Mouse (Mus musculus): ENCODE results near the gene Hrk. TPM values are rescaled to one million over a fixed set of nuclear protein-coding genes. Genes with fewer than 3 reads are reported as not detected.

Hrk gene
- polyA plus RNA-seq, 1 experiment from 2014 or later, result 0.04 TPM

DNA sequence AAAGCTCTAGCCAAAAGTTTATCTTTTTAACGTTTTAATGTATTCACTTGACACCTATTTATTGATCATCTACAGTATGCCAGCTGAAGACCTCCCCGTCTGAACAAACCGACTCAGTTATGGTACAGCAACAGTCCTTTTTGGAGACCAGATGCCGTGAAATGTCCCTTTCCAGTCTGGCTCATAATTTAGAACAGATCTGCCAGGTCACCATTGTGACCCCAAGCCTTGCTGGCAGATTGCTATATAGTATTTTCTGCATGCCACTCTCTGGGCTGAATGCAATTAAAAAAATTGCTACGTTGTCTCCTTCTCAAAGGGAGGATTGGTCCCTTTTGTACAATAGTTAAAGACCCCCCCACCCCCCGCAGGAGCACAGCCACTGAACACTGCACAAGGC lies 23.9 kb downstream of the Hrk start:
- H3K36me3 ChIP-seq, result 0 out of 2 replicates have a peak, but pooled peaks cover 3% of the 10 kb centered on the region
- H3K9me3 ChIP-seq, result no peaks in the 10 kb centered on the region
- H3K4me1 ChIP-seq, result 0 out of 2 replicates have a peak, but pooled peaks cover 5% of the 10 kb centered on the region
- H3K4me2 ChIP-seq, result no peak overlapping the region
- no peak overlapping the region for H3K4me3 ChIP-seq
- H3K27ac ChIP-seq, result no peak overlapping the region
- peaks cover 18% of the 10 kb centered on the region for H3K27me3 ChIP-seq
- 38% methylated on average over 6 of the region's 6 CpGs for WGBS
- ATAC-seq (ENCODE audit: insufficient number of reproducible peaks, low FRiP score, low TSS enrichment, low read depth), result no peak
- H3K9ac ChIP-seq, result no peak overlapping the region

DNA sequence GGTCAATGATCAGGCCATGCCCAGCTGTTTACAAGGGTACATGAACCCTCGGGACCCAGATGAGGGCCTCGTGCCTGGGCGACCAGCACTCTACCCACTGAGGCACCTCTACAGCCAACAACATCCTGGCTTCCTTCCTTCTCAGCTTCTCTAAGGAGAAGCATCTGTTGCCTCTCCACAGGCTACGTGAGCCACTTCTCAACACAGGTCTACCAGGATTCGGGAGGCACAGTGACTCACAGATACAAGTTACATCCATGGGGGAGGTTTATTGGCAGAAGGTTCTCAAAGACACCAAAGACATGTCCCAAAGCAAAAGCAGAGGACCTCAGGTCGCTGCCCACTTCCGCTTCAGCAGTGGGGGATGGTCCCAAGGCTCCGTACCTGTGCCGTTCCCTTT lies 26.0 kb downstream of the Hrk start:
- Histone ChIP-seq H3K36me3 (0 out of 2 replicates have a peak, but pooled peaks cover 3% of the 10 kb centered on the region), H3K27me3 (peaks cover 21% of the 10 kb centered on the region), H3K27ac (no peak overlapping the region), H3K4me2 (no peak overlapping the region), H3K9me3 (no peaks in the 10 kb centered on the region), H3K9ac (no peak overlapping the region), H3K4me3 (no peak overlapping the region), H3K4me1 (0 out of 2 replicates have a peak, but pooled peaks cover 5% of the 10 kb centered on the region)
- ATAC-seq (ENCODE audit: insufficient number of reproducible peaks, low FRiP score, low TSS enrichment, low read depth), result no peak
- WGBS, result 69% methylated on average over 9 of the region's 9 CpGs

DNA sequence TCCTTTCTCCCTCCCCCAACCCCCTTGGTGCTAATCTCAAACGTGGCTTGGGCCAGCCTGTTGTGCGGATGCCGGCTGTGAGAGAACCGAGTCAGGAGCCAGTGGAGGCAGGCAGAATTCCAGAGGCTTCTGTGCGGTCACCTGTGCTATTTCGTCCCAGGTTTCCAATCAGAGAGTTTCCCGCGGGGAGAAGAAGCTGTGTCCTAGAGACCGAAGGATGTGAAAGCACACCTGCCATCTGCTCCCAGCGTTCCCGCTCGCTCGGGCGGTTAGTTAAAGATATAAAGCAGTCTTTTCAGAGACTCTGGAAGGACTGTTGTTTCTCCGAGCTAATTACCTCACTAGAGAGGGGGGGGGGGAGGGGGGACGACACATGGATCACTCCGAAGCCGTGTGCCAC lies 27.8 kb downstream of the Hrk start:
- H3K36me3 ChIP-seq, result 0 out of 2 replicates have a peak, but pooled peaks cover 3% of the 10 kb centered on the region
- peaks cover 21% of the 10 kb centered on the region for H3K27me3 ChIP-seq
- H3K9ac ChIP-seq, result no peak overlapping the region
- H3K4me1 ChIP-seq, result no peaks in the 10 kb centered on the region
- no peak for ATAC-seq (ENCODE audit: insufficient number of reproducible peaks, low FRiP score, low TSS enrichment, low read depth)
- H3K4me2 ChIP-seq, result no peak overlapping the region
- no peaks in the 10 kb centered on the region for H3K9me3 ChIP-seq
- H3K4me3 ChIP-seq, result no peak overlapping the region
- no peak overlapping the region for H3K27ac ChIP-seq
- 24% methylated on average over 18 of the region's 18 CpGs for WGBS

DNA sequence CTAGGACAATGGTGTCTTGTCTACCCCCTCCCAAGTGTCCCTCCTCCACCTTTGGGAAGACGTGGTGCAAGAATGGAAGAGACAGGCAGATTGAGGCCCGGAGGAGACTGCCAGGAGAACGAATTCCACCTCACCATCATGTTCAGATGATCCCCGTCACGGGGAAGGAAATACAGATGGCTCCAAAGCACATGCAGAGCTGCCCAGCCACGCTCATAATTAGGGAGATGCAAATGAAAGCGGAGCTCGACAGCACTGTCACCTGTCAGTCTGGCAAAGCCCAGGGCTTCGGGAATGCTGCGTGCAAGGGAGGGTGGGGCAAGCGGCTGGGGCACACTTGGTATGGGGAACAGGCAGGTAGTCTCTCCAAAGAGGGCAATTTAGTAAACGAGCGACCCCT lies 33.0 kb downstream of the Hrk start:
- ATAC-seq (ENCODE audit: insufficient number of reproducible peaks, low FRiP score, low TSS enrichment, low read depth), result no peak
- Histone ChIP-seq H3K4me1 (no peaks in the 10 kb centered on the region), H3K27ac (no peak overlapping the region), H3K9ac (no peak overlapping the region), H3K27me3 (peaks cover 12% of the 10 kb centered on the region; the same call in 1 of the 2 replicates), H3K9me3 (no peaks in the 10 kb centered on the region), H3K4me3 (no peak overlapping the region), H3K4me2 (no peak overlapping the region), H3K36me3 (peaks cover 13% of the 10 kb centered on the region)
- 64% methylated on average over 13 of the region's 13 CpGs for WGBS

DNA sequence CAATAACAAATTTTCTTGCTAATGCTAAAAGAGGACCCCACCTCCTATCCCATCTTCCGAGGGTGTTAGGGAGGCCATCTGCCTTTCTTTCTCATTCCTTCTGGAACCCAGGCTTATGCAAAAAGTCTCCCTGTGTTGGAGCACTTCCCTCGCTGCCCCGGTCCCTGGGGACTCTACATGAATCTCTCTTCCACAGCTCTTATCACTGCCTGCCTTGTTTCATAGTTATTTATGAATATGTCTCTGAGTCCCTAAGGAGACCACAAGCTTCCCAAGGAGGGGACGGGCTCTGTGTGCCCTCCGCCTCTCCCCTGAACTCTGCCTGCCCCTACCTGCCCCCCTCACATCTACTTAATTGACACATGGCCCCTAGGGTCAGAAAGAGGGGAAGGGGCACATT lies 35.2 kb downstream of the Hrk start:
- Histone ChIP-seq H3K9me3 (no peaks in the 10 kb centered on the region), H3K4me3 (no peak overlapping the region), H3K4me2 (no peak overlapping the region), H3K9ac (no peak overlapping the region), H3K36me3 (peaks cover 10% of the 10 kb centered on the region), H3K4me1 (no peaks in the 10 kb centered on the region), H3K27me3 (no peaks in the 10 kb centered on the region), H3K27ac (no peak overlapping the region)
- WGBS, result 58% methylated on average over 5 of the region's 5 CpGs
- ATAC-seq (ENCODE audit: insufficient number of reproducible peaks, low FRiP score, low TSS enrichment, low read depth), result no peak

DNA sequence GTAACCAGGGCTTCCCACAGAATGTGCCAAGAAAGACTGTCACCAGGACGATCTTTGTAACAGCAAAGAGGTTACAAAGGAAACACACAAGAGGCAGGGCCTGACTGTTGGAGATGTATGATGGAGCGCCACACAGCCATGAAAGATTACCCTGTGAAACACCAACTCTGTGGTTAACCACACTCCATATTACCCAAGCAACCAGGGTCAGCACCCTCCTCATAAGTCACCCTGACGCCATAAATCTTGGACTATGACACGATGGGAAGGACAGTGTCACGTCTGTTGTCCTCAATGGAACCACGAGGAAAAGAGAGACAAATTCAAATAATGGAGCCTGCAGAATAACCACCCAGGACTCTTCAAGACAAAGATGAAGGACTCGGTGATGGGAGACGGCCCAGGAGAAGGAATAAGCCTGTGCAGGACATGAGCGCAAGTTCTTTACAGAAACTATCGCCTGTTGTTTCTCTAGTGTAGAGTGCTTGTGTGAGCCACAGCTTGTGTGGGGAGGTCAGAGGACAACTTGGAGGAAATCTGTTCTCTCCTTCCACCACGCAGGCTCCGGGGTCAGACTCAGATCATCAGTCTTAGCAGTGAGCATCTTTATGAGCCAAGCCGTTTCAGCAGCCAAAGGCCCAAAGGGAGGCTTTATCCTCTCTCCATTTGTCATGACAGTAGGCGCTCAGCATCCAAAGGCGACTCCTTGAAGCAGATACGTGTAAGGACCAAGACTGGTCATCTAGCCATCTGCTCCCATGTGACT lies 40.4 kb downstream of the Hrk start:
- H3K4me3 ChIP-seq, result no peak overlapping the region
- ATAC-seq (ENCODE audit: insufficient number of reproducible peaks, low FRiP score, low TSS enrichment, low read depth), result no peak
- H3K4me1 ChIP-seq, result 0 out of 2 replicates have a peak, but pooled peaks cover 4% of the 10 kb centered on the region
- H3K9ac ChIP-seq, result no peak overlapping the region
- H3K36me3 ChIP-seq, result peaks cover 10% of the 10 kb centered on the region
- WGBS, result 63% methylated on average over 16 of the region's 16 CpGs
- no peaks in the 10 kb centered on the region for H3K27me3 ChIP-seq
- no peak overlapping the region for H3K27ac ChIP-seq
- no peaks in the 10 kb centered on the region for H3K9me3 ChIP-seq
- no peak overlapping the region for H3K4me2 ChIP-seq

DNA sequence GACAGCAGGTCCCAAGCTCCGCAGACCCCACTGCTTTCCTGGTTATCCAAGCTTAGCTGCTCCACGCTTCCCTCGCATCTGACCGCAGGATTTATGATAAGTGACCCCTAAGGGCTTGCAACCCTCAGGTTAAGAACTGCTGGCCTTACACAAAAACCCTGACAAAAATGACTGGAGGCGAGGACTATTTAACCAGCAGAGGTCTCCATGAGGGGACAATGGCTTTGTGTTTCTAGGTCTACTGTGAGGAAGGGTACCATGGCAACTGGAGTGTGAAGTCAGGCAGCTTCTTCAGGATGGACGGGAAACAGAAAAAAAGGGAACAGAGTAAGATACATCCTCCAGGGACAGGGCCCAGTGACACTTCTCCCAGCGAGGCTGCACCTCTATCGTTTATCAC lies 41.4 kb downstream of the Hrk start:
- Histone ChIP-seq H3K27ac (no peak overlapping the region), H3K36me3 (peaks cover 10% of the 10 kb centered on the region), H3K27me3 (no peaks in the 10 kb centered on the region), H3K4me1 (0 out of 2 replicates have a peak, but pooled peaks cover 4% of the 10 kb centered on the region), H3K4me3 (no peak overlapping the region), H3K4me2 (no peak overlapping the region), H3K9ac (no peak overlapping the region), H3K9me3 (no peaks in the 10 kb centered on the region)
- 82% methylated on average over 8 of the region's 8 CpGs for WGBS
- no peak for ATAC-seq (ENCODE audit: insufficient number of reproducible peaks, low FRiP score, low TSS enrichment, low read depth)

DNA sequence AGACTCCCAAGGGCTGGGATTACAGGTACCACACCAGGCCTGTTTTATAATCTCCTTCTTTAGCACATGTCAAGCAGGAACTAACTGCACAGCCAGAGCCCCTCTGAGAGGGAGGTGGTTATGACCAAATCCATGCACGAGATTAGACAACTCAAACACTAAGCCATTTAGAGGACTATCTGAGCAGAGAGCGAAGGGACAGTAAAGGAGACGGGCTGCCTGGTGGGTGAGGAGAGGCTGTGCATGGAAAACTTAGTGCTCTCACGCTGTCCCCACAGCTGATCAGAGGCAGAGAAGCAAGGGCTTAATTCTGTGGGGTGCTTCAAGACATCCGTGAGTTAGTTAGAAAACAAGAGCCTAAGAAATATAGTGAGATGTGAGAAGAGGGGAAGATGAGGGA lies 49.6 kb downstream of the Hrk start:
- Histone ChIP-seq H3K4me2 (peak overlapping the region; percentile 65), H3K9ac (no peak overlapping the region), H3K27ac (no peak overlapping the region), H3K9me3 (no peaks in the 10 kb centered on the region), H3K4me1 (peaks cover 18% of the 10 kb centered on the region), H3K27me3 (no peaks in the 10 kb centered on the region), H3K36me3 (no peaks in the 10 kb centered on the region), H3K4me3 (peak overlapping the region; percentile 37; the same call in 1 of the 2 replicates)
- ATAC-seq (ENCODE audit: insufficient number of reproducible peaks, low FRiP score, low TSS enrichment, low read depth), result no peak
- 29% methylated on average over 5 of the region's 5 CpGs for WGBS

DNA sequence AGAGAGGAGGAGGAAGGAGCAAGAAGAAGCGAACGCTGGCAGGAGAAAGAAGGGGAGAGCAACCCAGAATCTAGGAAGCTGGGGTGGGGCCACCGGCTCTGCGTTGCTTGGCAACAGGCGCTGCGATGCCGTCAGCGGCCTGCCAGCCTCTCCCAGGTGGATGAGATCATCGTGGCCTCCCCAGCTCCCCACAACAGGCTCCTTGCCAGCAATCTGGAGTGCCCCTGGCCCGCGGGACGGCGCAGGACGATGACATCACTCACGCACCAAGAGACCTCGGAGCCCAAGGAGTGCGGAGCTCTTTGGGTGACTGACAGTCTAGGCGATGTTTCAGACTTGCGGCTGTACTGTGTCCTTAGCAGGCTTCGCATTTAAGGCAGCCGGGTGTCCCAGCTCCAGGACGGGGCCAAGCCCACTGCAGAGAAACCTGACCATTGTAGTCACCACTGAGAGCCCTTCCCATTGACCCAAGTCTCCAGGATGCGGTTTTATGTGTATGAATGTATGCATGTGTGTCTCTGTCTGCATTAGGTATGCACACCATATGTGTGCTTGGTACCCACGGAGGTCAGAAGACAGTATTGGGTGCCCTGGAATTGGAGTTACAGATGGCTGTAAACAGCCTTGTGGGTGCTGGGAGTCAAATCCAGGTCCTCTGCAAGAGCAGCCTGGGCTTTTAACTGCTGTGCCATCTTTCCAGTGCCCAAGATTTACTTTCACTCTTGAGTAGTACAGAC lies 50.1 kb downstream of the Hrk start:
- H3K4me2 ChIP-seq, result peak overlapping the region; percentile 65
- H3K27ac ChIP-seq, result no peak overlapping the region
- H3K9me3 ChIP-seq, result no peaks in the 10 kb centered on the region
- peak; percentile 48; the same call in 1 of the 2 replicates for ATAC-seq (ENCODE audit: insufficient number of reproducible peaks, low FRiP score, low TSS enrichment, low read depth)
- peak overlapping the region; percentile 37 for H3K4me3 ChIP-seq
- H3K27me3 ChIP-seq, result no peaks in the 10 kb centered on the region
- peaks cover 18% of the 10 kb centered on the region for H3K4me1 ChIP-seq
- WGBS, result 7% methylated on average over 24 of the region's 24 CpGs
- H3K36me3 ChIP-seq, result no peaks in the 10 kb centered on the region
- H3K9ac ChIP-seq, result no peak overlapping the region

DNA sequence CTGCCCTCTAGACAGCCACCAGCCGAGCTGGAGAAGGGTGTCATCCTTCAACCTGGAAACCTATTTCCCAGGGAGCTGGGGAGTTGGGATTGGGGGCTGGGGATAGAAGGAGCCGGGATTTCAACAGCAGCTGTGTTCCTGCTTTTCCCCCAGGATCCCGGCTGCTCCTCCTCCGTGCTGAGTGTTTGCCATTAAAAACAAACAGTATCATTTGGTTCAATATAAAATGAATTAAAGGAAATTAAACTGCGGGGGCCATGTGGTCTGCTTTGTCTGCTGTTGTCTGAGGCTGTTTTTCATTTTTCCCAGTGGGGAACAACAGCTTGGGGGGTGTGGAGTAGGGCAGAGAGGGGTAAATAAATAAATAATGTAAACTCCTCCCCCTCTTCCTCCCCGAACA lies 53.0 kb downstream of the Hrk start:
- H3K4me3 ChIP-seq, result no peak overlapping the region
- H3K4me2 ChIP-seq, result no peak overlapping the region
- no peak overlapping the region for H3K27ac ChIP-seq
- no peak overlapping the region for H3K9ac ChIP-seq
- H3K9me3 ChIP-seq, result no peaks in the 10 kb centered on the region
- peaks cover 5% of the 10 kb centered on the region; the same call in 1 of the 2 replicates for H3K36me3 ChIP-seq
- no peak for ATAC-seq (ENCODE audit: insufficient number of reproducible peaks, low FRiP score, low TSS enrichment, low read depth)
- peaks cover 18% of the 10 kb centered on the region for H3K4me1 ChIP-seq
- no peaks in the 10 kb centered on the region for H3K27me3 ChIP-seq
- WGBS, result 52% methylated on average over 6 of the region's 6 CpGs

DNA sequence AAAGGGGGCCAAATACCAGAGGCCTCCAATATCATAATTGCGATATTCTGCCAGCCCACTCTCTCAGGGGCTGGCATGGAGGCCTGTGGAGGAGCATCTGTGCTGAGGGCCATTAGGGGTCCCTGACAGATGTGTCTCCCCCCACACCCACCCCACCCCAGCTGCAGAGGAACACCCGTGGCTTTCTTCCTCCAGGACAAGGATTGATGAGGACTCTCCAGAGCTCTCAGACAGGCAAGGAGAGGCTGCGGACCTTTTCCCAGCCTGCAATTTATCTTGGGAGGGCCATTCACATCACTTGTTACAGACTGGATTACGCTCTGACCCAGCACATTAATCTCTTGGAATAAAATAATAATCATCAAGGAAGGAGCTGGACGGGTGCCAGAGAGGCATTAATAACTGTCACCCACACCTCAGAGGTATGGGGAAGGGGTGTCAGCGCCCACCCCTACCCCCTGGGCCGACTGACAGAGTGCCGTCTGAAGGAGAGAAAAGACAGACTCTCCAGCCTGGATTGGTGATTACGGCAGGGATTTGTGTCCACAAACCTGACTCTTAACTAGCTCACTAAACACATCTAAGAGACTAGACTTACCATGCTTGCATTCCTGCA lies 58.8 kb downstream of the Hrk start:
- no peak overlapping the region for H3K4me2 ChIP-seq
- no peaks in the 10 kb centered on the region for H3K9me3 ChIP-seq
- H3K9ac ChIP-seq, result no peak overlapping the region
- H3K36me3 ChIP-seq, result peaks cover 25% of the 10 kb centered on the region
- H3K4me3 ChIP-seq, result no peak overlapping the region
- no peak for ATAC-seq (ENCODE audit: insufficient number of reproducible peaks, low FRiP score, low TSS enrichment, low read depth)
- H3K27me3 ChIP-seq, result no peaks in the 10 kb centered on the region
- 45% methylated on average over 9 of the region's 9 CpGs for WGBS
- H3K27ac ChIP-seq, result no peak overlapping the region
- H3K4me1 ChIP-seq, result no peaks in the 10 kb centered on the region

All from limb, embryonic 15.5 days (tissue).